Comparison of ENCODE assay signal across 8 mouse cellular contexts in genomic region chr11:117969945-117970872, GRCm38 (mm10). TPM values are rescaled to one million over a fixed set of nuclear protein-coding genes. Genes with fewer than 3 reads are reported as not detected.
A peak's percentile ranks its signal among the peaks of the same experiment; 100 is the strongest.
DNase-seq lines count a peak whose midpoint lies in the region; ATAC-seq and TF ChIP-seq lines count a peak whose summit lies in the region.

TSS of gene Socs3 (minus strand) at chr11:117970047.

- H3K4me2 ChIP-seq in CH12.LX (ENCODE audit: insufficient read depth, low read depth, poor library complexity, severe bottlenecking): peak within 1 kb of the TSS; percentile 99
- peak within 1 kb of the TSS; percentile 99 for H3K4me2 ChIP-seq in forebrain, embryonic 13.5 days
- H3K4me2 ChIP-seq in liver, postnatal 0 days (ENCODE audit: low read depth, low read length): peak within 1 kb of the TSS; percentile 88
- peak within 1 kb of the TSS; percentile 85 for H3K4me2 ChIP-seq in neural tube, embryonic 14.5 days (ENCODE audit: low read depth, low read length)

- no peaks in the 10 kb centered on the region for H3K79me2 ChIP-seq in CH12.LX (replicated peaks; ENCODE audit: control insufficient read depth, extremely low read depth, insufficient read depth, poor library complexity, severe bottlenecking)

- peaks cover 19% of the 10 kb centered on the region for H3K9me3 ChIP-seq in CH12.LX (replicated peaks; ENCODE audit: low read length)
- H3K9me3 ChIP-seq in forebrain, embryonic 13.5 days (replicated peaks): no peaks in the 10 kb centered on the region
- H3K9me3 ChIP-seq in liver, postnatal 0 days (ENCODE audit: low read length): no peaks in the 10 kb centered on the region
- H3K9me3 ChIP-seq in neural tube, embryonic 14.5 days (ENCODE audit: control insufficient read depth, low read length): no peaks in the 10 kb centered on the region

- peaks cover 24 to 71% of the 10 kb centered on the region in 2 experiments for H3K4me1 ChIP-seq in CH12.LX (ENCODE audit: control insufficient read depth in 1 of 2, insufficient read depth in 2 of 2)
- peaks cover 57% of the 10 kb centered on the region for H3K4me1 ChIP-seq in forebrain, embryonic 13.5 days
- peaks cover 54% of the 10 kb centered on the region for H3K4me1 ChIP-seq in liver, postnatal 0 days (ENCODE audit: insufficient read depth)
- peaks cover 26% of the 10 kb centered on the region for H3K4me1 ChIP-seq in neural tube, embryonic 14.5 days (ENCODE audit: control insufficient read depth, insufficient read depth, low read length)

- peak within 1 kb of the TSS; percentile 37 to 75 (median 52) for H3K4me3 ChIP-seq in CH12.LX (replicated peaks in 1 of 3; ENCODE audit: low read depth in 2 of 3, low read length in 2 of 3, poor library complexity in 1 of 3)
- peak within 1 kb of the TSS; percentile 75 for H3K4me3 ChIP-seq in forebrain, embryonic 13.5 days
- H3K4me3 ChIP-seq in liver, postnatal 0 days (ENCODE audit: low read depth, low read length): peak within 1 kb of the TSS; percentile 80
- peak within 1 kb of the TSS; percentile 65 for H3K4me3 ChIP-seq in neural tube, embryonic 14.5 days (ENCODE audit: low read depth, low read length)

- dilution Hi-C loops in CH12.LX (cut with MboI; ENCODE audit: extremely low pct_ligation_motif_present, extremely low pct_unique_long_range_greater_than_20kb, low sequenced_read_pairs): no loop called here

- ATAC-seq in forebrain, embryonic 13.5 days: peak; percentile 46
- peak; percentile 53 for ATAC-seq in liver, postnatal 0 days
- ATAC-seq in neural tube, embryonic 14.5 days (ENCODE audit: low read depth): peak; percentile 10

- TF ChIP-seq RAD21 in CH12.LX (IDR thresholded peaks at IDR 0.05; ENCODE audit: low read depth, low read length): peak; percentile 83

- H3K27me3 ChIP-seq in CH12.LX (replicated peaks): peaks cover 75% of the 10 kb centered on the region
- peaks cover 38% of the 10 kb centered on the region for H3K27me3 ChIP-seq in forebrain, embryonic 13.5 days
- peaks cover 28% of the 10 kb centered on the region for H3K27me3 ChIP-seq in liver, postnatal 0 days (ENCODE audit: insufficient read depth, low read length)
- H3K27me3 ChIP-seq in neural tube, embryonic 14.5 days (ENCODE audit: control insufficient read depth, insufficient read depth, low read length): peaks cover 7% of the 10 kb centered on the region

- H3K36me3 ChIP-seq in CH12.LX (replicated peaks in 1 of 2; ENCODE audit: control insufficient read depth in 1 of 2, insufficient read depth in 1 of 2, low read length in 1 of 2): peaks cover 6 to 11% of the 10 kb centered on the region in 2 experiments
- no peaks in the 10 kb centered on the region for H3K36me3 ChIP-seq in forebrain, embryonic 13.5 days (ENCODE audit: poor library complexity, severe bottlenecking)
- H3K36me3 ChIP-seq in liver, postnatal 0 days (replicated peaks; ENCODE audit: insufficient read depth, low read length): peaks cover 11% of the 10 kb centered on the region
- H3K36me3 ChIP-seq in neural tube, embryonic 14.5 days (ENCODE audit: control insufficient read depth, insufficient read depth, low read length): no peaks in the 10 kb centered on the region

- peak; percentile 91 for DNase-seq in CH12.LX (ENCODE audit: extremely low read depth)
- DNase-seq in c-Kit-positive CD71-negative TER-119-negative erythroid progenitor cells, embryonic 14.5 days (ENCODE audit: low read depth): peak; percentile 91
- peak; percentile 94 to 97 for DNase-seq in heart, postnatal 10 days
- peak; percentile 92 for DNase-seq in large intestine, adult 2 months (ENCODE audit: low read depth, low spot score)
- peak; percentile 96 for DNase-seq in liver, postnatal 0 days
- peak; percentile 97 for DNase-seq in testis, postnatal 10 days (ENCODE audit: low spot score)

- intact Hi-C loops in heart, postnatal 10 days (cut with DNase I): loop anchor here (1.0 to 5.0 kb wide), 4 partner anchors 51 to 132 kb away; no protein-coding TSS in a partner anchor

- peak; percentile 53 to 98; a peak in 3 of 4 replicates for TF ChIP-seq CTCF in CH12.LX (conservative IDR thresholded peaks at IDR 0.05 in 1 of 2, IDR thresholded peaks at IDR 0.05 in 1 of 2; ENCODE audit: low read depth in 2 of 2, low read length in 2 of 2)
- peak; percentile 95 for TF ChIP-seq CTCF in liver, postnatal 0 days (IDR thresholded peaks at IDR 0.05; ENCODE audit: low read depth)

- TF ChIP-seq EP300 in CH12.LX (IDR thresholded peaks at IDR 0.05; ENCODE audit: low read length): no peak
- no peak for TF ChIP-seq EP300 in liver, postnatal 0 days (IDR thresholded peaks at IDR 0.05; ENCODE audit: low read depth)

- no peak for TF ChIP-seq POLR2A in CH12.LX (IDR thresholded peaks at IDR 0.05; ENCODE audit: low read depth, low read length)

- 13% methylated on average over 21 of the region's 21 CpGs for WGBS in forebrain, embryonic 13.5 days
- WGBS in large intestine, adult 2 months: 6% methylated on average over 21 of the region's 21 CpGs
- WGBS in liver, postnatal 0 days (ENCODE audit: insufficient replicate concordance): 10% methylated on average over 21 of the region's 21 CpGs
- whole genome bisulfite sequencing in neural tube, embryonic 14.5 days: 12% methylated on average over 21 of the region's 21 CpGs

- peak within 1 kb of the TSS; percentile 88 for H3K27ac ChIP-seq in CH12.LX (ENCODE audit: insufficient read depth, low read depth)
- H3K27ac ChIP-seq in forebrain, embryonic 13.5 days: peak within 1 kb of the TSS; percentile 95
- peak within 1 kb of the TSS; percentile 95 for H3K27ac ChIP-seq in liver, postnatal 0 days (ENCODE audit: low read depth)
- peak within 1 kb of the TSS; percentile 83 for H3K27ac ChIP-seq in neural tube, embryonic 14.5 days (ENCODE audit: low read depth, low read length)

- in situ Hi-C loops in CH12.LX (cut with MboI; ENCODE audit: low pct_ligation_motif_present, low pct_unique_long_range_greater_than_20kb, low sequenced_read_pairs): loop anchor here (5.0 kb wide), 2 partner anchors 42 to 98 kb away; partner anchors contain the start of gene Tha1

- H3K9ac ChIP-seq in CH12.LX (ENCODE audit: insufficient read depth, low read depth): peak within 1 kb of the TSS; percentile 92
- peak within 1 kb of the TSS; percentile 88 for H3K9ac ChIP-seq in forebrain, embryonic 13.5 days
- peak within 1 kb of the TSS; percentile 86 for H3K9ac ChIP-seq in liver, postnatal 0 days (replicated peaks)
- peak within 1 kb of the TSS; percentile 75 for H3K9ac ChIP-seq in neural tube, embryonic 14.5 days (replicated peaks; ENCODE audit: low read depth, low read length)

TF ChIP-seq in CH12.LX, 34 proteins besides CTCF, POLR2A, EP300 and RAD21 (continues in another document):
- TF ChIP-seq ZNF384 (IDR thresholded peaks at IDR 0.05; ENCODE audit: low read depth, low read length) (no peak), MAX (IDR thresholded peaks at IDR 0.05; ENCODE audit: low read length) (no peak), USF2 (conservative IDR thresholded peaks at IDR 0.05; ENCODE audit: low read depth, low read length) (no peak), USF1 (IDR thresholded peaks at IDR 0.05; ENCODE audit: low read depth, low read length) (no peak), NRF1 (IDR thresholded peaks at IDR 0.05; ENCODE audit: low read depth, low read length) (peak; percentile 17; the same call in 1 of the 2 replicates), PAX5 (IDR thresholded peaks at IDR 0.05; ENCODE audit: low read length) (no peak), KAT2A (IDR thresholded peaks at IDR 0.05; ENCODE audit: insufficient replicate concordance, low read length) (no peak), POLR2AphosphoS2 (IDR thresholded peaks at IDR 0.05; ENCODE audit: low read depth, low read length) (no peak), TCF12 (IDR thresholded peaks at IDR 0.05; ENCODE audit: low read depth, low read length) (peak; percentile 58; the same call in 1 of the 2 replicates), CHD1 (IDR thresholded peaks at IDR 0.05; ENCODE audit: low read depth, low read length) (no peak), UBTF (IDR thresholded peaks at IDR 0.05; ENCODE audit: low read depth, low read length) (no peak), MEF2A (IDR thresholded peaks at IDR 0.05; ENCODE audit: borderline replicate concordance, low read depth, low read length) (no peak), CHD2 (IDR thresholded peaks at IDR 0.05; ENCODE audit: low read length) (peak; percentile 41), ELF1 (IDR thresholded peaks at IDR 0.05; ENCODE audit: low read depth, low read length) (peak; percentile 19; the same call in 1 of the 2 replicates), HCFC1 (IDR thresholded peaks at IDR 0.05; ENCODE audit: low read depth, low read length) (no peak), MAZ (IDR thresholded peaks at IDR 0.05; ENCODE audit: low read depth, low read length) (peak; percentile 87; the same call in 1 of the 2 replicates), IRF4 (IDR thresholded peaks at IDR 0.05; ENCODE audit: low read depth, low read length) (peak; percentile 45; the same call in 1 of the 2 replicates), JUN (IDR thresholded peaks at IDR 0.05; ENCODE audit: insufficient read depth, low read depth, low read length) (no peak), ETS1 (conservative IDR thresholded peaks at IDR 0.05; ENCODE audit: low read depth, low read length) (no peak), MAFK (IDR thresholded peaks at IDR 0.05; ENCODE audit: insufficient replicate concordance, low read length) (peak; percentile 63; the same call in 1 of the 2 replicates), TBP (conservative IDR thresholded peaks at IDR 0.05; ENCODE audit: low read depth, low read length) (no peak), JUND (conservative IDR thresholded peaks at IDR 0.05; ENCODE audit: low read depth, low read length) (no peak), BHLHE40 (IDR thresholded peaks at IDR 0.05; ENCODE audit: low read depth, low read length) (peak; percentile 61), MXI1 (IDR thresholded peaks at IDR 0.05; ENCODE audit: low read depth, low read length) (peak; percentile 11; the same call in 1 of the 2 replicates), ZKSCAN1 (IDR thresholded peaks at IDR 0.05; ENCODE audit: borderline replicate concordance, low read depth, low read length) (no peak), ZMIZ1 (IDR thresholded peaks at IDR 0.05; ENCODE audit: low read depth, low read length) (no peak), SMC3 (IDR thresholded peaks at IDR 0.05; ENCODE audit: low read depth, low read length) (peak; percentile 99), ZC3H11A (IDR thresholded peaks at IDR 0.05; ENCODE audit: low read depth, low read length) (peak; percentile 81)

RNA-seq across cellular contexts. Expression of gene Socs3, which starts in this region (rescaled TPM):
- total RNA-seq in CH12.LX (2012; rRNA removed): 2.5 and 4.7 TPM in 2 replicates
- total RNA-seq in CH12.LX (2014; rRNA removed): 1.1 and 1.2 TPM in 2 replicates
- polyA plus RNA-seq in CH12.LX (2012; ENCODE audit: insufficient read length, low read depth): 0.83 and 1.1 TPM in 2 replicates
- 12.4 and 13.5 TPM in 2 replicates for polyA plus RNA-seq in forebrain, embryonic 13.5 days (2015; fragmentation: Nextera tagmentation; extraction: Ambion mirVana)
- 1 to 10 TPM; 3.7 to 5.8 TPM for total RNA-seq in heart, postnatal 10 days (2021)
- 45.0 and 64.6 TPM in 2 replicates for polyA plus RNA-seq in large intestine, adult 2 months (2012; rRNA removed)
- 3.5 and 5.8 TPM in 2 replicates for polyA plus RNA-seq in liver, postnatal 0 days (2015; fragmentation: Nextera tagmentation; extraction: Ambion mirVana)
- polyA plus RNA-seq in neural tube, embryonic 14.5 days (2014; fragmentation: Nextera tagmentation; extraction: Ambion mirVana): 2.2 and 5.1 TPM in 2 replicates

Comparison
In these comparisons a context has a peak if more than half of its experiments do, and no peak if none do; other contexts are left out.
1. Peak in every context shown above with its lines: DNase-seq, ATAC-seq, H3K4me3 ChIP-seq and H3K27ac ChIP-seq.